Mouse (Mus musculus) limb, embryonic 11.5 days (tissue): ENCODE results near the gene Dhx38. TPM values are rescaled to one million over a fixed set of nuclear protein-coding genes. Genes with fewer than 3 reads are reported as not detected.

ENCODE experiments used
- ATAC-seq: fragments of 200-750 bp; cut with Nextera tagmentation; 2 replicates; pipeline ENCODE4 v1.8.0; 2017; ENCODE audit warnings: low read depth; ENCODE audit not compliant: insufficient number of reproducible peaks, low FRiP score, low TSS enrichment
- DNase-seq: peaks from one replicate; pipeline ENCODE4 v3.0.0-alpha.2; 2015; ENCODE audit warnings: low spot score
- H3K27ac ChIP-seq: fragments of 300-500 bp; sonication (generic); replicated peaks from 2 replicates; pipeline ENCODE4 v1.5.1; 2014; ENCODE audit warnings: low read depth, mild to moderate bottlenecking, low read length
- H3K27me3 ChIP-seq: fragments of 300-500 bp; sonication (generic); 2 replicates; pipeline ENCODE4 v1.6.1; 2014; ENCODE audit warnings: mild to moderate bottlenecking, low read length, mixed read lengths; ENCODE audit not compliant: control insufficient read depth, insufficient read depth
- H3K36me3 ChIP-seq: fragments of 300-500 bp; sonication (generic); 2 replicates; pipeline ENCODE4 v1.6.1; 2014; ENCODE audit warnings: mild to moderate bottlenecking, low read length, moderate library complexity, mixed read lengths; ENCODE audit not compliant: control insufficient read depth, insufficient read depth
- H3K4me1 ChIP-seq: fragments of 300-500 bp; sonication (generic); 2 replicates; pipeline ENCODE4 v1.6.1; 2014; ENCODE audit warnings: low read length, mixed read lengths; ENCODE audit not compliant: control insufficient read depth, insufficient read depth
- H3K4me2 ChIP-seq: fragments of 300-500 bp; sonication (generic); 2 replicates; pipeline ENCODE4 v1.6.1; 2014; ENCODE audit warnings: low read depth, mild to moderate bottlenecking, moderate library complexity; ENCODE audit not compliant: severe bottlenecking
- H3K4me3 ChIP-seq: fragments of 300-500 bp; sonication (generic); 2 replicates; pipeline ENCODE4 v1.5.1; 2014; ENCODE audit warnings: low read depth, low read length
- H3K9ac ChIP-seq: fragments of 300-500 bp; sonication (generic); 2 replicates; pipeline ENCODE4 v1.6.1; 2014; ENCODE audit warnings: mild to moderate bottlenecking, low read length
- H3K9me3 ChIP-seq: fragments of 300-500 bp; sonication (generic); 2 replicates; pipeline ENCODE4 v1.6.1; 2016; ENCODE audit warnings: low read length; ENCODE audit not compliant: control insufficient read depth
- WGBS: fragments of 180-500 bp; shearing (Covaris S2); extraction: QIAGEN DNeasy Blood & Tissue Kit; methylation state at CpG from one replicate; pipeline ENCODE4 v1.1.7; 2014; 5-methylcytosine and 5-hydroxymethylcytosine counted together
- polyA plus RNA-seq: library from polyadenylated mRNA; unstranded; fragments of >200 nt; fragmentation: Nextera tagmentation; extraction: Ambion mirVana; gene quantifications from 2 replicates; pipeline ENCODE4 v1.2.1, GENCODE M21; 2014

Gene Dhx38
- polyA plus RNA-seq, 1 experiment from 2014 or later, result 29.3 TPM

- 83% methylated on average over 6 of the region's 6 CpGs for WGBS
- H3K36me3 ChIP-seq, result peaks cover 4% of the 10 kb centered on the region
These were observed 27.6 kb upstream of the Dhx38 start for GRCm38 (mm10) chr8:109593117-109593788.

GRCm38 (mm10) chr8:109592164-109592563 lies 26.5 kb upstream of the Dhx38 start:
- no peaks in the 10 kb centered on the region for H3K27me3 ChIP-seq
- H3K36me3 ChIP-seq, result peaks cover 4% of the 10 kb centered on the region
- no peak overlapping the region for H3K4me3 ChIP-seq
- 95% methylated on average over 5 of the region's 5 CpGs for WGBS
- H3K4me1 ChIP-seq, result no peaks in the 10 kb centered on the region
- no peak overlapping the region for H3K4me2 ChIP-seq
- no peak for ATAC-seq
- DNase-seq, result no peak
- H3K9ac ChIP-seq, result no peak overlapping the region
- no peak overlapping the region for H3K27ac ChIP-seq
- no peaks in the 10 kb centered on the region for H3K9me3 ChIP-seq

More at GRCm38 (mm10) chr8:109593117-109593788, 27.6 kb upstream of the Dhx38 start:
- H3K27me3 ChIP-seq, result no peaks in the 10 kb centered on the region
- H3K4me1 ChIP-seq, result no peaks in the 10 kb centered on the region
- H3K4me2 ChIP-seq, result no peak overlapping the region
- H3K9ac ChIP-seq, result no peak overlapping the region
- H3K9me3 ChIP-seq, result no peaks in the 10 kb centered on the region
- no peak overlapping the region for H3K27ac ChIP-seq
- DNase-seq (peak; percentile 35), ATAC-seq (no peak)
- H3K4me3 ChIP-seq, result no peak overlapping the region

GRCm38 (mm10) chr8:109591367-109591766 lies 25.7 kb upstream of the Dhx38 start:
- H3K4me2 ChIP-seq, result no peak overlapping the region
- H3K36me3 ChIP-seq, result peaks cover 4% of the 10 kb centered on the region
- no peak for DNase-seq
- H3K4me1 ChIP-seq, result no peaks in the 10 kb centered on the region
- 94% methylated on average over 3 of the region's 3 CpGs for WGBS
- H3K9ac ChIP-seq, result no peak overlapping the region
- ATAC-seq, result no peak
- H3K27me3 ChIP-seq, result no peaks in the 10 kb centered on the region
- no peak overlapping the region for H3K27ac ChIP-seq
- no peak overlapping the region for H3K4me3 ChIP-seq
- no peaks in the 10 kb centered on the region for H3K9me3 ChIP-seq

GRCm38 (mm10) chr8:109590901-109591300 lies 25.2 kb upstream of the Dhx38 start:
- H3K4me1 ChIP-seq, result no peaks in the 10 kb centered on the region
- 88% methylated on average over 9 of the region's 9 CpGs for WGBS
- DNase-seq (no peak), ATAC-seq (no peak)
- no peak overlapping the region for H3K27ac ChIP-seq
- H3K4me2 ChIP-seq, result no peak overlapping the region
- H3K36me3 ChIP-seq, result peaks cover 4% of the 10 kb centered on the region
- no peak overlapping the region for H3K9ac ChIP-seq
- no peak overlapping the region for H3K4me3 ChIP-seq
- no peaks in the 10 kb centered on the region for H3K27me3 ChIP-seq
- no peaks in the 10 kb centered on the region for H3K9me3 ChIP-seq

GRCm38 (mm10) chr8:109586972-109587504 lies 21.4 kb upstream of the Dhx38 start:
- DNase-seq (no peak), ATAC-seq (no peak)
- no peaks in the 10 kb centered on the region for H3K4me1 ChIP-seq
- H3K27ac ChIP-seq, result no peak overlapping the region
- H3K36me3 ChIP-seq, result no peaks in the 10 kb centered on the region
- no peak overlapping the region for H3K9ac ChIP-seq
- 60% methylated on average over 7 of the region's 7 CpGs for WGBS
- H3K4me3 ChIP-seq, result no peak overlapping the region
- H3K27me3 ChIP-seq, result no peaks in the 10 kb centered on the region
- H3K4me2 ChIP-seq, result no peak overlapping the region
- H3K9me3 ChIP-seq, result no peaks in the 10 kb centered on the region; the same call in 1 of the 2 replicates

GRCm38 (mm10) chr8:109585652-109586051 lies 20.0 kb upstream of the Dhx38 start:
- H3K27ac ChIP-seq, result no peak overlapping the region
- no peaks in the 10 kb centered on the region for H3K4me1 ChIP-seq
- no peak overlapping the region for H3K9ac ChIP-seq
- no peak overlapping the region for H3K4me2 ChIP-seq
- no peaks in the 10 kb centered on the region for H3K27me3 ChIP-seq
- DNase-seq (no peak), ATAC-seq (no peak)
- no peaks in the 10 kb centered on the region for H3K36me3 ChIP-seq
- H3K4me3 ChIP-seq, result no peak overlapping the region
- H3K9me3 ChIP-seq, result no peaks in the 10 kb centered on the region; the same call in 1 of the 2 replicates

GRCm38 (mm10) chr8:109584830-109585229 lies 19.2 kb upstream of the Dhx38 start:
- no peak overlapping the region for H3K4me3 ChIP-seq
- no peak for DNase-seq
- H3K9ac ChIP-seq, result no peak overlapping the region
- no peaks in the 10 kb centered on the region for H3K4me1 ChIP-seq
- 88% methylated on average over 3 of the region's 3 CpGs for WGBS
- no peaks in the 10 kb centered on the region for H3K27me3 ChIP-seq
- H3K27ac ChIP-seq, result no peak overlapping the region
- no peak for ATAC-seq
- no peak overlapping the region for H3K4me2 ChIP-seq
- H3K9me3 ChIP-seq, result no peaks in the 10 kb centered on the region; the same call in 1 of the 2 replicates
- no peaks in the 10 kb centered on the region for H3K36me3 ChIP-seq

- no peaks in the 10 kb centered on the region for H3K36me3 ChIP-seq
- H3K4me2 ChIP-seq, result no peak overlapping the region
- ATAC-seq, result no peak
- H3K4me1 ChIP-seq, result no peaks in the 10 kb centered on the region
- no peak overlapping the region for H3K27ac ChIP-seq
- H3K9me3 ChIP-seq, result no peaks in the 10 kb centered on the region; the same call in 1 of the 2 replicates
- no peak overlapping the region for H3K9ac ChIP-seq
- H3K27me3 ChIP-seq, result no peaks in the 10 kb centered on the region
- DNase-seq, result no peak
- WGBS, result 84% methylated on average over 4 of the region's 4 CpGs
- no peak overlapping the region for H3K4me3 ChIP-seq
These were observed 18.6 kb upstream of the Dhx38 start for GRCm38 (mm10) chr8:109584293-109584692.
